Mouse (Mus musculus) hindbrain, embryonic 15.5 days (tissue): Measurements from ENCODE around the gene Prkag3. TPM values are rescaled to one million over a fixed set of nuclear protein-coding genes. Genes with fewer than 3 reads are reported as not detected.
A peak's percentile ranks its signal among the peaks of the same experiment; 100 is the strongest.

Experiments used
- ATAC-seq: fragments of 200-750 bp; cut with Nextera tagmentation; 2 replicates; pipeline ENCODE4 v1.8.0; 2017; ENCODE audit warnings: low read depth, moderate number of reproducible peaks, moderate TSS enrichment; ENCODE audit not compliant: low FRiP score
- H3K27ac ChIP-seq: fragments of 300-500 bp; sonication (generic); replicated peaks from 2 replicates; pipeline ENCODE4 v1.5.1; 2015; ENCODE audit warnings: mild to moderate bottlenecking, inconsistent platforms
- H3K27me3 ChIP-seq: fragments of 300-500 bp; sonication (generic); 2 replicates; pipeline ENCODE4 v1.6.1; 2015; ENCODE audit warnings: control low read depth, inconsistent platforms
- H3K36me3 ChIP-seq: fragments of 300-500 bp; sonication (generic); 2 replicates; pipeline ENCODE4 v1.6.1; 2015; ENCODE audit warnings: control low read depth, inconsistent platforms
- H3K4me1 ChIP-seq: fragments of 300-500 bp; sonication (generic); replicated peaks from 2 replicates; pipeline ENCODE4 v1.6.1; 2015; ENCODE audit warnings: control low read depth, inconsistent platforms
- H3K4me2 ChIP-seq: fragments of 300-500 bp; sonication (generic); 2 replicates; pipeline ENCODE4 v1.6.1; 2015; ENCODE audit warnings: moderate library complexity, mild to moderate bottlenecking, inconsistent platforms
- H3K4me3 ChIP-seq: fragments of 300-500 bp; sonication (generic); 2 replicates; pipeline ENCODE4 v1.5.1; 2015; ENCODE audit warnings: mild to moderate bottlenecking, inconsistent platforms
- H3K9ac ChIP-seq: fragments of 300-500 bp; sonication (generic); 2 replicates; pipeline ENCODE4 v1.6.1; 2015; ENCODE audit warnings: inconsistent platforms
- H3K9me3 ChIP-seq: fragments of 300-500 bp; sonication (generic); 2 replicates; pipeline ENCODE4 v1.6.1; 2016; ENCODE audit warnings: control low read depth, inconsistent platforms
- WGBS: fragments of 180-500 bp; shearing (Covaris S2); methylation state at CpG from one replicate; pipeline ENCODE4 v1.1.7; 2015; 5-methylcytosine and 5-hydroxymethylcytosine counted together
- polyA plus RNA-seq: library from polyadenylated mRNA; unstranded; fragments of >200 nt; fragmentation: Nextera tagmentation; extraction: Ambion mirVana; gene quantifications from 2 replicates; pipeline ENCODE4 v1.2.1, GENCODE M21; 2015

Gene Prkag3
- polyA plus RNA-seq, 1 experiment from 2014 or later: not detected

DNA sequence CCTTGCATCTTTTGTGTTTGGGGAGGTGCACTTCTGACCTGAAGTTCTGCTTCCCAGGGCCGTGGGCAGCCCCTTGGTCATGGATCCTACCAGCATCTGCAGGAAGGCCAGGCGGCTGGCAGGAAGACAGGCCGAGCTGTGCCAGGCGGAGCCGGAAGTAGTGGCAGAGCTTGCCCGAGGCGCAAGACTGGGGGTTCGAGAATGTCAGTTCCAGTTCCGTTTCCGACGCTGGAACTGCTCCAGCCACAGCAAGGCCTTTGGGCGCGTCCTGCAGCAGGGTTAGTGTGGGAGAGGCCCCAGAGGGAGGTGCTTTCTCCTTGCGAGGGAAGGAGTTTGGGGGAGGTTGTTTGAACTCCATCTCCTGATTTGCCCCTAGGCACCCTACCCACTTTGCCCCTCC, 33.0 kb upstream of the Prkag3 start:
- WGBS: 21% methylated on average over 14 of the region's 14 CpGs
- no peak overlapping the region for H3K4me2 ChIP-seq
- no peak overlapping the region for H3K4me3 ChIP-seq

DNA sequence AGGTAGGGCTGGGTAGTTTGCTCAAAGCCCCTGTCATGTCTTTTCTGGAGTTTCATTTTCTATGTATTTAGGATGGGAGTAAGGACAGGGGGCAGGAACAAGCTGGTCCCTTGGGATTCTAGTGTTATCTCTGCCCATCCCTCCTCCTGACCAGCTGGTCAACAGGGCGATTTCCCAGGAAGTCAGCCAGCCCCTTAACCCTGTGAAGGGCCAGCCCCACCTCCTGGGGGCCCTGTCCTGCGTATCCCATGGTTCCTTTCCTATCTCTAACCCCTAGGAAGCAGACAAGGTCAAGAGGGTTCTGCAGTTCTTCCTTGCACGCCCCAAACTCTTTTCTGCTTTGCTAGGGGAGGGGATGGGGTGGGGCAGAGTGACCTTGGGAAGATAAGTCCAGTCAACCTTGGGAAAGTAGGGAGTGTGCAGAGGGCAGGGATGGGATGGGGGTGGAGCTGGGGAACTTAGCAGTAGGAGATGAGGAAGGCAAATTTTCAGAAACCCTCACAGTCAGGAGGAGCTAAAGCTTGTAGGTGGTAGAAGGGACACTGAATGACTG, 30.0 kb upstream of the Prkag3 start:
- no peak for ATAC-seq
- WGBS: 35% methylated on average over 3 of the region's 3 CpGs
- Histone ChIP-seq H3K4me2 (no peak overlapping the region), H3K27me3 (peaks cover 75% of the 10 kb centered on the region), H3K9me3 (no peaks in the 10 kb centered on the region), H3K4me1 (peaks cover 17% of the 10 kb centered on the region), H3K36me3 (no peaks in the 10 kb centered on the region), H3K27ac (no peak overlapping the region), H3K4me3 (no peak overlapping the region), H3K9ac (no peak overlapping the region)

More for the DNA sequence above, 33.0 kb upstream of the Prkag3 start:
- peaks cover 76% of the 10 kb centered on the region for H3K27me3 ChIP-seq
- H3K27ac ChIP-seq: no peak overlapping the region
- no peaks in the 10 kb centered on the region for H3K36me3 ChIP-seq
- no peaks in the 10 kb centered on the region for H3K9me3 ChIP-seq
- H3K9ac ChIP-seq: no peak overlapping the region
- no peak for ATAC-seq
- H3K4me1 ChIP-seq: peaks cover 23% of the 10 kb centered on the region

DNA sequence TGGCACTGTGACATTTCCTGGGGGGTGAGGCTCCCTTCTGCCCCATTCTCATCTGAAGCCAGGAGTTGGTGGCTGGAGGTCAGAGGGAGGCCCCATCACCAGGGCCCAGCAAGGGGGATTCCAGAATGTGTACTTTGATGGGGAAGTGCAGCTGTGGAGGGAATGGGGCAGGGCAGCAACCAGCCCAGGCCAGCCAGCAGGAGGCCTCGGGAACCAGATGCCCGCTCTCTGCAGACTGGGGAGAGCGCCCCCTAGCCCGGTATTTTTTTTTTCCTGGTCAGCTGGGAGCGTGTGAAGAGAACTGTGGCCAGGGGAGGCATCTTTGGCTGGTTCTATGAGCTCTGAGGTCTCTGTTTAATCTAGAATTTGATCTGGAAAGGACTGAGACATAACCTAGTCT, 26.8 kb upstream of the Prkag3 start:
- Histone ChIP-seq H3K27ac (no peak overlapping the region), H3K4me2 (no peak overlapping the region), H3K27me3 (peaks cover 72% of the 10 kb centered on the region), H3K4me3 (no peak overlapping the region), H3K9ac (no peak overlapping the region), H3K36me3 (no peaks in the 10 kb centered on the region), H3K4me1 (peaks cover 26% of the 10 kb centered on the region), H3K9me3 (no peaks in the 10 kb centered on the region)
- ATAC-seq: no peak
- WGBS: 6% methylated on average over 5 of the region's 5 CpGs

DNA sequence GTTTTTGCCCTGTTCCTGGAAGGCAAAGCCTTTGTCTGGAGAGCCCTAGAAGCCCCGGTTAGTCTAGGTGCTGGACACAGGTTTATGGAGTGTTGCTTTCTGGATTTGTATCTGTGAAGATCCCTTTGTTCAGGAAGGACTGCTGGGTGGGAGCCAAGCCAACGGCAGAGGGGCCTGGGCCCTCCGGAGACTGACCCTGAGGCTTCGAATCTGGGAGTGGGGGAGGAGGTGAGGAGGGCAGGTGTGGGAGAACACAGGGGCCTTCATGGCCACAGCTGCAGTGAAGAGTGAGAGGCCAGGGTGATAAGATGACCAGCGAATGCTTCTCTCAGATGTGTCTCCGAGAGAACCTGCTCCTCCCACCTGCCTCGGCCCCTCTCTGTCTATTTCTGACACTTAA, 25.0 kb upstream of the Prkag3 start:
- Histone ChIP-seq H3K9ac (no peak overlapping the region), H3K9me3 (no peaks in the 10 kb centered on the region), H3K4me1 (peaks cover 29% of the 10 kb centered on the region), H3K27ac (no peak overlapping the region), H3K36me3 (no peaks in the 10 kb centered on the region), H3K4me2 (no peak overlapping the region), H3K27me3 (peaks cover 81% of the 10 kb centered on the region), H3K4me3 (no peak overlapping the region)
- WGBS: 21% methylated on average over 7 of the region's 7 CpGs
- ATAC-seq: no peak

DNA sequence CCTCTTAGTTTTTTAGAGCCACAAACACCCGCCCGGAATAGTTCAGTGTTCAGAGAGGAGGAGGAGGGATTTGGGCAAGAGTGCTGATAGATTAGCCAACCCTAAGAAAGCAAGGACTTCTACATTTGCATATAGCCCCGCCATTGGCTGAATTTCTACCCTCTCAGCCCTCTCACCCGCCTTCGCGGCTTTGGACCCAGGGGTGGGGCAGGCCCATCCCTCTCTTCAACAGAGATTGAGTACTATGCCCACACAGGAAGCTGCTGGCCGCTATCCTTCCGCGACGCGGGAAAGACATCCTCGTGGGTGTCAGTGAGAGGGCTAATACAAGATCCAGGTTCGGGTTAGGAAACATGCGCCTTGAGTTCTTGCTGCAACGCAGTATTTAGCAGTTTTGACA, 24.1 kb upstream of the Prkag3 start:
- Histone ChIP-seq H3K4me3 (peak overlapping the region; percentile 25), H3K4me1 (peaks cover 29% of the 10 kb centered on the region), H3K36me3 (no peaks in the 10 kb centered on the region), H3K27ac (no peak overlapping the region), H3K9me3 (no peaks in the 10 kb centered on the region), H3K9ac (no peak overlapping the region), H3K4me2 (peak overlapping the region; percentile 94), H3K27me3 (peaks cover 88% of the 10 kb centered on the region)
- ATAC-seq: peak; percentile 85
- WGBS: under 1% methylated on average over 15 of the region's 15 CpGs

DNA sequence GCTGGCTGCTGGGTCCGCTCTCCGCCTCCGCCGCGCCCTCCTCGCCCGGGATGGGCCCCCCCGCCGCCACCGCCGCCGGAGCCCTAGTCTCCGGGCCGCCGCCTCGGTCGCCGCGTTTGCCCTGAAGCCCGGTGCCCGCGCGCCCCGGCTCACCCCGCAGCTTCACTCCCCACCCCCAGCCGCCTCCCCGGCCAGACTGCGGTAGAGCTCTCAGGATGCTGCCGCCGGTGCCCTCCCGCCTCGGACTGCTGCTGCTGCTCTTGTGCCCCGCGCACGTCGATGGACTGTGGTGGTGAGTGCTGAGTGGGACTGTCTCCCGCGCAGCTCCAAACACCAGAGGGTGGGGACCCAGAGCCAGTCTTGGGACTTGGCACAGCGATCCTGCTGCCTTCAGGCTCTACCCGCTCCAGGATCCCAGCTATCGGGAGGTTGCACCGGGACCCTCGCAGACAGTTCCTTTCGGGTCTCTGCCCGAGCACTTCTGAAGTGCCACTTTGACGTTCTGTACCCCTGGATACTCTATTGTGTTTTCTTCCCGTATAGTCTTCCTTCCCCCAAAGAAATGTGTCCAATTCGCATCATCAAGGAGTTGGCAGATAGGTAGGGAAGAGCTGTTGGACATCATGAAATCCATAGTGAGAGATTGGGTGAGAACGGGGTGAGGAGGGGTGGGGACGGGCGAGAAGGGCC, 23.1 kb upstream of the Prkag3 start:
- H3K4me1 ChIP-seq: peaks cover 29% of the 10 kb centered on the region
- H3K36me3 ChIP-seq: no peaks in the 10 kb centered on the region
- peak overlapping the region; percentile 41 for H3K9ac ChIP-seq
- H3K27ac ChIP-seq: no peak overlapping the region
- peak overlapping the region; percentile 94 for H3K4me2 ChIP-seq
- ATAC-seq: no peak
- no peaks in the 10 kb centered on the region for H3K9me3 ChIP-seq
- WGBS: under 1% methylated on average over 43 of the region's 51 CpGs
- peak overlapping the region; percentile 45 for H3K4me3 ChIP-seq
- H3K27me3 ChIP-seq: peaks cover 88% of the 10 kb centered on the region

DNA sequence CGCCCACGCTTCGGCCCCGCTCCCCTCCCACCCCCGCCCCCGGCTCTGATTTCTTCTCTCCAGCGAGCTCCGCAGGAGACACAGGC, 22.7 kb upstream of the Prkag3 start, which contains the start of gene Wnt6:
TSS of gene Wnt6 (plus strand) at position 48 of the 86 bp plus-strand sequence.
- no peak within 1 kb of the TSS for H3K27ac ChIP-seq
- WGBS: no CpG with 5 or more reads among the region's 8 CpGs
- H3K4me1 ChIP-seq: peaks cover 29% of the 10 kb centered on the region
- H3K36me3 ChIP-seq: no peaks in the 10 kb centered on the region
- H3K9me3 ChIP-seq: no peaks in the 10 kb centered on the region
- peaks cover 87% of the 10 kb centered on the region for H3K27me3 ChIP-seq
- peak within 1 kb of the TSS; percentile 94 for H3K4me2 ChIP-seq
- peak within 1 kb of the TSS; percentile 45 for H3K4me3 ChIP-seq
- H3K9ac ChIP-seq: peak within 1 kb of the TSS; percentile 41
- no peak for ATAC-seq

DNA sequence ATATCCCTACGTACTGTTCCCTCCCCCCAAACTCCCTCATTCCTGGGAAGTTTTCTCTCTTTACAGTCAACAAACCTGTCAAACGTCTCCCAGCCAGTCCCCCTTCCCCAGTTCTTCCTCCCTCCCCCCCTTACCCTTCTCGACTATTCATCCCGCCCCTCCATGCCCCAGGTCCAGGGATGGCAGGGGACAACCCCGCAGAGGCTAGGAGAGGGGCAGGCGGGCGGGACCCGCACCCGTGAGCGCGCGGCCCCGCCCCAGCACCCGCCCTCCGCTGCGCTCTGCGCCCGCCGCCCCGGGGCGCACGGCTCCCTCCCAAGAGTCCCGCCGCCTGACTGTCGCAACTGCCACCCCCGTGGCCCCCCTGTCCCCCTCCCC, 22.4 kb upstream of the Prkag3 start:
- no peak for ATAC-seq
- Histone ChIP-seq H3K36me3 (no peaks in the 10 kb centered on the region), H3K4me2 (peak overlapping the region; percentile 94), H3K27ac (no peak overlapping the region), H3K4me1 (peaks cover 29% of the 10 kb centered on the region), H3K27me3 (peaks cover 86% of the 10 kb centered on the region), H3K9me3 (no peaks in the 10 kb centered on the region), H3K9ac (peak overlapping the region; percentile 17), H3K4me3 (peak overlapping the region; percentile 45)
- 4% methylated on average over 17 of the region's 26 CpGs for WGBS

DNA sequence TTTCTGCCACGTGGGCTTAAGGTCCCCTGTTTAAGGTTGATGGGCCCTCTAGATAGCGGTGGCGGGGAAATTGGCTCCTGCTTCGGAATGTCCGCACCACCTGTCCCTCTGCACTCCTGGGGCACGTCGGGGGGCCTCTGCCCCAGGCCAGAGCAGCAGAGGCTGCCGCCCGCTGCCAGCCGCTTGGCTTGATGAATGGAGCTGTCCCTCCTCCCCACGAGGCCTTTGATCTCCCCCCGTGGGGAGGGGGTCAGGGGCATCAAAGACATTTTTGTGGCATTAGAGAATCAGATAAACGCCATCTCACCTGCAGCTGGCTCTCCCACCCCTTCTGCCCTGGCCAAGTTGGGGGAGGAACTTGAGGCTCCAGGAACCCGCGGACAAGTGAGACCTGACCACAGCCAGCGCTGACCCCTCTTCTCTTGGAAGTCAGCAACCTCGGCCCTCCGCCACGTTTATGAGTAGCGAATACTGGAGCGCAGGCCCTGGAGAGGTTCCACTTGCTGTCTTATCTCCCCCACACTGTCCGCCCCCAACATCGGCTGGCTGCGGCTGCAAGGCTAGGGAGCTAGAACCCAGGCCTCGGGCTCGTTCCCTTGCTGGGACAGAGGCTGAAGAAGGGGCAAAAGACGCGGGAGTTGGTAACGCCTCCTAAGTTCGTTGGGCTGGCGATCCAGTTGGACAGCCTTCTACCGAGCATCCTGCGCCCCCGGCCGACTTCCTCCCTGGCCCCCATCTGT, 21.9 kb upstream of the Prkag3 start:
- peak overlapping the region; percentile 94 for H3K4me2 ChIP-seq
- no peak for ATAC-seq
- H3K9ac ChIP-seq: peak overlapping the region; percentile 17; the same call in 1 of the 2 replicates
- peak overlapping the region; percentile 45 for H3K4me3 ChIP-seq
- whole genome bisulfite sequencing: 1% methylated on average over 34 of the region's 35 CpGs
- H3K27ac ChIP-seq: no peak overlapping the region
- peaks cover 82% of the 10 kb centered on the region for H3K27me3 ChIP-seq
- H3K9me3 ChIP-seq: no peaks in the 10 kb centered on the region
- peaks cover 29% of the 10 kb centered on the region for H3K4me1 ChIP-seq
- H3K36me3 ChIP-seq: no peaks in the 10 kb centered on the region

DNA sequence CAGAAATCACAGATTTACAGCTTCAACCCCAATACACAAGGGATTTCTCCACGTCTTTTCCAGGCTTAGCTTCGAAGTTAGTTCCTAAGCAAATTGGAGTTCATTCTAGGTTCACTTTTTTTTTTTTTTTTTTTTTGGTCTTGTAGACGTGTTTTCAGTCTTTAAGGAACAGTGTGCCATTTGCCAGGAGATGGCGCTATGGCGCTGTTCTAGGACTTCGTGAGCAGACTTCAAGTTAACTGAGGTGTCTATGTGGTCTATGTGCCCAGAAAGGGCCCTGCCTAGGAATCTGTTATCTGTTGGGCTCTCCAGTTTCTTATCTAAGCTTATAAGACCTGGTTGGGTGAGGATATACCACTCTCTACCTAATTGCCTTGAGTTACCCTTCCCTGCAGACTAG, 14.1 kb upstream of the Prkag3 start:
- 5% methylated on average over 6 of the region's 6 CpGs for WGBS
- Histone ChIP-seq H3K9me3 (no peaks in the 10 kb centered on the region), H3K36me3 (no peaks in the 10 kb centered on the region), H3K9ac (no peak overlapping the region), H3K4me2 (no peak overlapping the region), H3K27ac (no peak overlapping the region), H3K4me1 (no peaks in the 10 kb centered on the region), H3K27me3 (peaks cover 25% of the 10 kb centered on the region), H3K4me3 (no peak overlapping the region)
- ATAC-seq: no peak

DNA sequence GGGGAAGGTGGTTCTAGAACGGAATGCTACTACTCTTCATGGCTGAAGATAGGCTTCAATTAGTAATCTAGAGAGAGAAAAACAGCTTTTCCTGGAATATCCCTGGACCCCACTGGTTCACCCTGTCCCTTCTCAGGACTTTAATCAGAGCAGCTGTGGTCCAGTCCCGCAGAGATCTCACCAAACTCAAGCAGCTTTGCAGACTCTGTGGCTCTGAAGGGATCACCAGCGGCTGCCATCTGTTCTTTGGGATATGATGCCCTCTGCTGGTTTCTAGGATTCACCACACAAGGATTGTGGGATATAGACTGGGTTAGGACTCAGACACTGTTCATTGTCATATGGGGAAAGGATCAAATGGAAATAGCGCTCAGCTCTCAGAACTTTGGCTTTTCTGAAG, 10.8 kb upstream of the Prkag3 start:
- Histone ChIP-seq H3K9ac (no peak overlapping the region), H3K9me3 (no peaks in the 10 kb centered on the region), H3K27me3 (peaks cover 12% of the 10 kb centered on the region), H3K36me3 (no peaks in the 10 kb centered on the region), H3K4me2 (no peak overlapping the region), H3K4me1 (no peaks in the 10 kb centered on the region), H3K4me3 (no peak overlapping the region), H3K27ac (no peak overlapping the region)
- 31% methylated on average over 4 of the region's 4 CpGs for WGBS
- ATAC-seq: no peak

DNA sequence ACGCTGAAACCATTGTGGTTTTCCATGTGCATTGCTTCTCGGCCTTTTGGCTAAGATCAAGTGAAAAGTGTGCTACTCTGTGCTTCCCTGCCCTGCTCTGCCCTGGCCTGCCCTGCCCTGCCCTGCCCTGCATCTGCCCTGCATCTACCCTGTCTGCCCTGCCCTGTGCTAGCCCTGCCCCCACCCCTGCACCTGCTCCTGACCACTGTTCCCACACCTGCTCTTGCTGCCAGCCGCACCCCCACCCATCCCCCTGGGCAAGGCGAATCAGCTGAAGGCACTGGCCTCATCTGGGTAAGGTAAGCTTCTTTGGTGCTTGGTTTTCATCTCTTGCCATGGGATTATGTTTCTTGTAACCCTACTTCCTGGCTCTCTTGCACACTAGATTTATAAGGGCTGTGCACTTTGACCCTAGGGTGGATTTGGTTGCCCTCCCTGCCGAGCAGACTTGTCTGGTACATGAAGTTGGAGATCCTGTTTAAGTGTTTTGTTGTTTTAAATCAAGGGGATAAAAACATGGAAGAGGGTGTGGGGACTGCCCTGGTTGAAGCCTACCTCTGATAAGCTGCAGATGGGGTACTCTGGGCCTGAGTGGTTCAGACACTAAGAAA, 5.3 kb upstream of the Prkag3 start:
- ATAC-seq: no peak
- WGBS: 76% methylated on average over 5 of the region's 5 CpGs

More for the DNA sequence above, 5.3 kb upstream of the Prkag3 start:
- Histone ChIP-seq H3K4me2 (no peak overlapping the region), H3K36me3 (no peaks in the 10 kb centered on the region), H3K9ac (no peak overlapping the region), H3K27ac (no peak overlapping the region), H3K4me3 (no peak overlapping the region), H3K27me3 (no peaks in the 10 kb centered on the region), H3K9me3 (no peaks in the 10 kb centered on the region), H3K4me1 (no peaks in the 10 kb centered on the region)
